Mouse (Mus musculus) bone marrow, adult 2 months (tissue): Measurements from ENCODE around the gene Snrk. TPM values are rescaled to one million over a fixed set of nuclear protein-coding genes. Genes with fewer than 3 reads are reported as not detected.

ENCODE experiments used
- H3K27ac ChIP-seq: fragments of 200-500 bp; 2 replicates; pipeline ENCODE4 v1.5.1; 2012; ENCODE audit warnings: low read depth, mild to moderate bottlenecking, control low read depth, inconsistent platforms, low read length; ENCODE audit not compliant: control insufficient read depth, poor library complexity, insufficient read depth
- H3K4me1 ChIP-seq: fragments of 200-500 bp; 2 replicates; pipeline ENCODE4 v1.6.1; 2011; ENCODE audit warnings: low read length; ENCODE audit not compliant: control insufficient read depth, insufficient read depth
- H3K4me3 ChIP-seq: fragments of 200-500 bp; replicated peaks from 2 replicates; pipeline ENCODE3; 2011; ENCODE audit warnings: mild to moderate bottlenecking, low read depth, low read length, control low read depth; ENCODE audit not compliant: control insufficient read depth
- CTCF ChIP-seq: fragments of 200-500 bp; IDR thresholded peaks from 2 replicates; pipeline ENCODE4 v1.5.1; 2011; ENCODE audit warnings: low read length, control low read depth; ENCODE audit not compliant: control insufficient read depth, insufficient read depth
- POLR2A ChIP-seq: fragments of 200-500 bp; IDR thresholded peaks from 2 replicates; pipeline ENCODE4 v1.6.1; 2011; ENCODE audit warnings: low read depth, mild to moderate bottlenecking, control low read depth, low read length, borderline replicate concordance; ENCODE audit not compliant: control insufficient read depth
- WGBS: fragments of 180-500 bp; shearing (Covaris S2); methylation state at CpG from one replicate; pipeline ENCODE4 v1.1.7; 2018; 5-methylcytosine and 5-hydroxymethylcytosine counted together
- polyA plus RNA-seq: library from polyadenylated mRNA; stranded (reverse); fragments of >200 nt; gene quantifications from 2 replicates; pipeline ENCODE4 v1.2.4, GENCODE M21; 2011; ENCODE audit warnings: low replicate concordance; ENCODE audit not compliant: missing spikeins, insufficient read depth, insufficient read length

Snrk gene
- polyA plus RNA-seq, 1 experiment = 36.8 TPM

DNA sequence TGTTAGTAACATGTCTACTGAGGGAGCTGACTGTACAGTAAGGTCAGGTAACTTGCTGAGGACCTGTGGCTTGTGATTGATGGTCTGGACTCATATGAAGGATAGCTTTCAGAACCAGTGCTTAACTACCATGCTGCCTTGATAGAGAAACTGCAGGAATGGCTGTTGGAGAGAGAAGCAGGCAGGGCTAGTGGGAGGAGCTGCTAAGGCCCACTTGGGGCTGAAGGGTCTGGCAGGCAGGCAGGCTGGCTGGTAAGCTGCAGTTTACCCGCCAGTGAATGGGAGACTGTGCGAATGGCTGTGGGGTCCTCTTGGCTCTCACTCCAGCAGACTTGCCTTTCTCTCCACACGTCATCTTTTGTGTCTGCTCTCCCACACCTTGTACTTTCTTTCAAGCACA, 13.6 kb downstream of the Snrk start:
- WGBS = 83% methylated on average over 3 of the region's 3 CpGs
- H3K4me3 ChIP-seq = peak overlapping the region; percentile 0
- peaks cover 2% of the 10 kb centered on the region; the same call in 1 of the 2 replicates for H3K4me1 ChIP-seq
- TF ChIP-seq CTCF (no peak), POLR2A (no peak)
- peak overlapping the region; percentile 4 for H3K27ac ChIP-seq

DNA sequence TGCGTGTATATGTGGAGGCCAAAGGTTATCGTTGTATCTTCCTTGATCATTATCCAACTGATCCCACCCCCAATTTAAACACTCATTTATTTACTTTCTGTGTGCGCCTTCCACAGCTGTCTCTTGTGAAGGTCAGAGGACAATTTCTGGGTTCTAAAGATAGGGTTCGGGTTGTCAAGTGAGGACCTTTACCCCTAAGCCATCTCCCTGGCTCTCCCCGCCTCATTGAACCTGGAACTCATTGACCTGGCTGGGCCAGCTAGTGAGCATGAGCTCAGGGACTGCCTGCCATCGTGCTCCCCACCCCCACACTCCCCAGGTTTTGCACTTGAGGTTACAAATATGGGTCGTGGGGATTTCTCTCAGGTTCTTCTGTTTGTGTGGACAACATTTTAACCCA, 15.1 kb downstream of the Snrk start:
- Histone ChIP-seq H3K27ac (no peak overlapping the region), H3K4me1 (peaks cover 7% of the 10 kb centered on the region), H3K4me3 (no peak overlapping the region)
- WGBS = 77% methylated on average over 7 of the region's 7 CpGs
- no peak for TF ChIP-seq CTCF
- TF ChIP-seq POLR2A = no peak

DNA sequence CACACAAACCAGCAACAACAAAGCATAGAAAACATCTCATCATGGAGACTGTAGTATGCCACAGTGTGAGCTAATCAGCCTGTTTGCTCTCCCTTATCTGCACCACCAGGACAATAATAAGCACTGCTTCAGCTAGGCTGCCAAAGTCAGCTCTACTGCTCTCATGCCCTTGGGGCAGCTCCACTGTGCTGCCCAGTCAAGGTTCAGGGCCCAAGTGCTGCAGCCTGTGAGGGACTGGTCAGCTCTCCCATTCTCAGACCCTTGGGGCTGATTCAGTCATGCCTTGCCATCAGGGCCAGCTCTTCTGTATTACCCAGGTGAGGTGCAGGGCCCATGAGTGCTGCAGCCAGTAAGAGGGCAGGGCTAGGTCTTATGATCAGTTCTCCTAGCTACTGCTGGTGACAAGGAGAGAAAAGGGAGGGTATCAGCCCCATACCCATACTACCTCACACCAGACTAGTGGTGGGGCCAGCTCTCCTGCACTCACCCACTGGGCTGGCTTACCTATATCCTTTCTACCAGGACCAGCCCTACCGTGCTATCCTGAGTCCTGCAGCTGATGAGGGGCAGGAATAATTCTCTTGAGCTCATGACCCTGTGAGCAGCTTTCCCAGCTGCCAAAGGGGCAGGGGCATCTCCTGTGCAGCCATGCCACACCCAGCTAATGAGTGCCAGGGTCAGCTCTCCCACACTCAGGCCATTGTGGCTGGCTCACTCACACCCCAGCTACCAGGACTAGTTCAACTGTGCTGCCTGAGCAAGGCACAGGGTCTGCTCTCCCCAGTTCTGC, 18.2 kb downstream of the Snrk start:
- Histone ChIP-seq H3K4me3 (no peak overlapping the region), H3K4me1 (peaks cover 7% of the 10 kb centered on the region), H3K27ac (no peak overlapping the region)
- WGBS = 92% methylated on average over 1 of the region's 1 CpGs
- TF ChIP-seq POLR2A = no peak
- no peak for TF ChIP-seq CTCF

DNA sequence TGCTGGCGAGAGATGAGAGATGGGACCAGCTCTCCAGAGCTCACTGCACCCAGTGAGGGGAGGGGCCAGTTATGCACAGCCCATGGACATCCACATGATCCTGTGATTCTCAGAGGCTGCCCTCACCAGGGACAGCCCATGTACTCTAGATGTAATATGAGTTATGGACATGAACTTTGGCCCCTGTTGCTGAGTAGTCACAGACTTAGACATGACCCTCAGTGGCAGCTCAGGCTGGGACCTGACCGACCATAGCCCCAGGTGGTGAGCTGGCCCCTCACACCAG, 18.8 kb downstream of the Snrk start:
- no peak for TF ChIP-seq POLR2A
- TF ChIP-seq CTCF = no peak
- Histone ChIP-seq H3K4me3 (no peak overlapping the region), H3K4me1 (peaks cover 7% of the 10 kb centered on the region), H3K27ac (no peak overlapping the region)
- 83% methylated on average over 2 of the region's 2 CpGs for WGBS

DNA sequence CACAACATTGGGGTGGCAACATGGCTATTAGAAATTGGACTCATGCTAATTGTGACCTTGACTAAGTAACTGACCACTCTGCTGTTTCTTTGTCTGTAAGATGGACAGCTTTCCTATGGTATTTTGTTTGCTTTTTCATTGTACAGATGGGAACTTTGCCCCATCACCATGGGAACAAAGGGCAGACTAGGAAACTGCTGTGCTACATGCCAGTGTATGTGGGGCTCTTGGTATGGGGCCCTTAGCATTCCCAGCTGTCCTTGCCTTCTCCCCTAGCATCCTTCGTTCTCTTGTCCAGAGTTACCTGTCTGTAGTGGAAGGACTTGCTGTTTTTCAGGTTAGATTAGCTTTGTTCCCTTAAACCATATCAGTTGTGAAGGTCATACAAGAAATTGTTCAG, 20.9 kb downstream of the Snrk start:
- H3K4me3 ChIP-seq = no peak overlapping the region
- WGBS = 87% methylated on average over 1 of the region's 1 CpGs
- TF ChIP-seq POLR2A = no peak
- peak overlapping the region; percentile 59; the same call in 1 of the 2 replicates for H3K27ac ChIP-seq
- H3K4me1 ChIP-seq = peaks cover 7% of the 10 kb centered on the region

DNA sequence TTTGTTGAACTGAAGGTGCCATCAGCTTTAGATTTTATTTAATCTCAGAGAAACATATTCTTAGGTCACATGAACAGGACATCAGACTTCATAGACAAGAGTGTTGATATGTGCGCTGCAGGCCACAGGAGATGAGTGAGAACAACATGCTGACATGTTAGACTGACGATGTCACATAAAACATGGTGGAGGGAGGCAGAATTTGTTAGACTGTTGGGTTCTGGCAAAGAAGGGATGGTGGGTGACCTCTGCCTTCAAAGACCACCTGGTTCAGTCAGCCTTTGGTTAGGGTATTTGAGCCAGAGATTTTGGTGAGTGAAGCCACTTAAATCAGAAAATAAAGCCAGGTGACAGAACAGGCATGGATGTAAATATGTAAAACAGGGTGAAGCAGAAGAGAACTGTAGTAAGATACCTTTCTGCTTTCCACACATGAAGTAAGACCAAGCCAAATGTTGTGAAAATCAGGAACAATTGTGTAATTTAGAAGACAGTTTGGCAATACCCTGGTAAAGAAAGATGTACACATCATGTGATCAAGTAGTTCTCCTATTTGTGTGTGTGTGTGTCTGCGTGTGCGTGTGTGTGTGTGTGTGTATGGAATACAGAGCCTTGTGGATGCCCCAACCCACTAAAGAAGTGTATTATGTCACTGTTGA, 21.4 kb downstream of the Snrk start:
- Histone ChIP-seq H3K27ac (peak overlapping the region; percentile 59; the same call in 1 of the 2 replicates), H3K4me3 (no peak overlapping the region)
- WGBS = 58% methylated on average over 4 of the region's 4 CpGs

DNA sequence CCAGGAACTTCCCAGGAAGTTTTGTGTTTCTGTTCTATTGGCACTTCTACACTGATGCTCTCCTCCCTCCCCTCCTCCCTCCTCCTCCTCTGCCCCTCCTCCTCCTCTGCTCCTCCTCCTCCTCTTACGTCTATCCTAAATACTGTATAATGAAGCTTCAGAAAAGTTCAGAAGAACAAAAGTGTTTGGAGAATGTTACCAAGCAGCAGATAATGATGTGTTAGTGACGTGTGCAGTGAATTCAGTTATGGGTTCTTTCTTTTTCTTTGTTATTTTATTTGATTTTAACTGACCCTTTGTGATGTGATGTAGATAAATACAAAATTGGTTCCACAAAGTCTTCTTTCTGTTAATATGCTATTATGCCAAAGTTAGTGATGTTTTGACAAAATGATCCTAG, 22.2 kb downstream of the Snrk start:
- peaks cover 7% of the 10 kb centered on the region for H3K4me1 ChIP-seq
- no peak overlapping the region for H3K4me3 ChIP-seq
- 54% methylated on average over 2 of the region's 2 CpGs for WGBS
- no peak overlapping the region for H3K27ac ChIP-seq
- TF ChIP-seq POLR2A (no peak), CTCF (no peak)

More for the DNA sequence above, 21.4 kb downstream of the Snrk start:
- H3K4me1 ChIP-seq = peaks cover 7% of the 10 kb centered on the region
- no peak for TF ChIP-seq CTCF
- TF ChIP-seq POLR2A = no peak

DNA sequence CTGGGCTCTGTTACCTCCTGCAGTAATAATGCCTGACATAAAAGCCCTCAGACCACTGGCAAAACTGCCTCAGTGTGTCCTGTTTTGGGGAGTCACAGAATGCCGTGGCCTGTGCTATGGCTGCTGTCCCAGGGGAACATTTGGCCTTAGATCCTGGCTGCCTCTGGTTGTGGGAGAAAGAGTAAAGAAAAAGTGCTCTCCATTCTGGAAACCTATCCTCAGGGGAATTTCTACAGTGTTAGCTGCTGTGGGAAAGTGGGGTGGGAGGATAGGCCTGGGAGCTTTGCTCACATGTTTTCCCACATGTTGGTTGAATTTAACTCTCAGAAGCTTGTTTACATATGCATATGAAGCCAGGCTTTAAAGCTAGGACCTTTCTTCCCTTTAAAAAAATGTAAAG, 26.2 kb downstream of the Snrk start:
- H3K4me1 ChIP-seq = peaks cover 2% of the 10 kb centered on the region; the same call in 1 of the 2 replicates
- no peak overlapping the region for H3K27ac ChIP-seq
- WGBS = 79% methylated on average over 1 of the region's 1 CpGs
- no peak overlapping the region for H3K4me3 ChIP-seq
- no peak for TF ChIP-seq CTCF
- TF ChIP-seq POLR2A = no peak
